Mouse (Mus musculus): ENCODE measurements around the gene Usp24. TPM values are rescaled to one million over a fixed set of nuclear protein-coding genes. Genes with fewer than 3 reads are reported as not detected.
"Not testable (repeated sequence)": the region's sequence is repeated elsewhere in the genome, so short reads cannot be mapped to it uniquely, and the experiment has no call there.

Gene Usp24
- polyA plus RNA-seq, 1 experiment from 2014 or later = 8.8 TPM

GRCm38 (mm10) chr4:106316351-106317178, 552 bp downstream of the Usp24 start:
- Histone ChIP-seq H3K4me3 (replicated peaks; ENCODE audit: low read length) (peak overlapping the region; percentile 97), H3K4me2 (ENCODE audit: low read length) (peak overlapping the region; percentile 86), H3K27ac (ENCODE audit: low read length) (peak overlapping the region; percentile 87), H3K4me1 (replicated peaks; ENCODE audit: control insufficient read depth, insufficient read depth, low read length) (peaks cover 29% of the 10 kb centered on the region), H3K27me3 (replicated peaks; ENCODE audit: control insufficient read depth, insufficient read depth, low read length) (no peaks in the 10 kb centered on the region), H3K9ac (replicated peaks; ENCODE audit: low read depth, low read length) (peak overlapping the region; percentile 96), H3K36me3 (ENCODE audit: control insufficient read depth, insufficient read depth) (no peaks in the 10 kb centered on the region), H3K9me3 (ENCODE audit: control insufficient read depth, low read length) (no peaks in the 10 kb centered on the region)
- under 1% methylated on average over 80 of the region's 81 CpGs for WGBS
- ATAC-seq = peak; percentile 80

DNA sequence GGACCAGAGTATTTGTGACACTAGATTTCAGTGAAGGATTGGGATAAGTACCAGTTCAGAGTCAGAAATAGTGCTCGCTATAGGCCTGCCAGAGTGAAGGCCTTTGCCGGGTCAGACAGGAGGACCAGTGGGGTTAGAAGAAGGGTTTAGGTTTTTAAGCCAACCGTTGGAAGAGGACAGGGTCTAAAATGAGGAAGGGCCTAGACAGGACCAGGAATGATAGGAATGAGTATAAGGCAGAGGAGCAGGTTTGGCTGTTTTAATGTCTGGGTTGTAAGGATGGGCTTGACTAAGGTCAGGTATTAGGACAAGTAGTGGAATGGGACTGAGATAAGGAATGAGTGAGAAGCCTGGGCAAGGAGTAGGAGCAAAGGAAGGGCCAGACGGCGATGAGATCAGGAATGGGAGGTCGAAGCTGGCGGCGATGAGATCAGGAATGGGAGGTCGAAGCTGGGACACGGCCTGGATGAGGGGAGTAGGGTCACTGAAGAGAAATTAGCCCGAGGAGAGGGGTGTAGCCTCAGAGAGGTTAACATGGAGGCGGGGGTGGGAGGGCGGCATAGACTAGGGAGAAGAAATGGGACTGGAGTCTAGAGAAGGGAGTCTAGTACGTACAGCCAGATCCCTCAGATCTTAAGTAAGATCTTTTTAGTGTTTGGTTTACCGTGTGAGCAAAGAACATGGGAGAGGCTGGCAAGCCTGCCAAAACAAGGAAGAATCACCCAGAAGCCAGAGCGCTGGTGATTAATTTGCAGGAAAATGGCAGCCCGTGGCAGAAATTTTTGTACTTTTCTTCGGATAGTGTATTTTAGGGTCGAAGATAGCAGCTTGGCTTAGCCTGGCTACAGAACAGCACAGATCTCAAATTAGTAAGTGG, 1.4 kb downstream of the Usp24 start:
- H3K27ac ChIP-seq (ENCODE audit: low read length) = peak overlapping the region; percentile 87
- H3K4me3 ChIP-seq (replicated peaks; ENCODE audit: low read length) = peak overlapping the region; percentile 97
- 15% methylated on average over 19 of the region's 19 CpGs for WGBS
- peaks cover 29% of the 10 kb centered on the region for H3K4me1 ChIP-seq (replicated peaks; ENCODE audit: control insufficient read depth, insufficient read depth, low read length)
- H3K4me2 ChIP-seq (ENCODE audit: low read length) = peak overlapping the region; percentile 86
- no peaks in the 10 kb centered on the region for H3K9me3 ChIP-seq (ENCODE audit: control insufficient read depth, low read length)
- ATAC-seq = no peak
- H3K27me3 ChIP-seq (replicated peaks; ENCODE audit: control insufficient read depth, insufficient read depth, low read length) = no peaks in the 10 kb centered on the region
- peak overlapping the region; percentile 96 for H3K9ac ChIP-seq (replicated peaks; ENCODE audit: low read depth, low read length)
- H3K36me3 ChIP-seq (ENCODE audit: control insufficient read depth, insufficient read depth) = no peaks in the 10 kb centered on the region

- Histone ChIP-seq H3K36me3 (ENCODE audit: control insufficient read depth, insufficient read depth) (no peaks in the 10 kb centered on the region), H3K27me3 (replicated peaks; ENCODE audit: control insufficient read depth, insufficient read depth, low read length) (no peaks in the 10 kb centered on the region), H3K9ac (replicated peaks; ENCODE audit: low read depth, low read length) (no peak overlapping the region), H3K27ac (ENCODE audit: low read length) (no peak overlapping the region), H3K9me3 (ENCODE audit: control insufficient read depth, low read length) (no peaks in the 10 kb centered on the region), H3K4me2 (ENCODE audit: low read length) (peak overlapping the region; percentile 86), H3K4me3 (replicated peaks; ENCODE audit: low read length) (peak overlapping the region; percentile 97; the same call in 1 of the 2 replicates), H3K4me1 (replicated peaks; ENCODE audit: control insufficient read depth, insufficient read depth, low read length) (peaks cover 29% of the 10 kb centered on the region)
- WGBS = 76% methylated on average over 4 of the region's 4 CpGs
- no peak for ATAC-seq
Observed at GRCm38 (mm10) chr4:106318208-106318607, 2.2 kb downstream of the Usp24 start.

DNA sequence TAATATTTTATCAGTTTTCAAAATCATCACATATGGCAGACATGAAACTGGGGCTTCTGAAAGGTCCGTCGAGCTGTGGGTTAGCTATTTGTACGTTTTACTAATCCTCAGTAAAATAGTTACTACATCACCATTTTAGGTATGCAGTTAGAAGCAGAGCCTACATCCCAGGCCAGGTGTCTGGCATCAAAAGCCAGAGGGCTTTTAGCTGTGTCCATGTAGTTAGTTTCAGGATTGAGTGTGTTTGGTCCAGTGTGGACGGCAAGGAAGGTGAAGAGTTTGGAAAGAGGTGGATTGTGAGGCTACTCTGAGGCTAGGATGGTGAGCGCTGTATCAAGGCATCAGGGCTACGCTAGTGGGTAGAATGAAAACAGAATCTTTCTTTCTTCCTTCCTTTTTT, 3.0 kb downstream of the Usp24 start:
- H3K4me3 ChIP-seq (replicated peaks; ENCODE audit: low read length) = no peak overlapping the region
- WGBS = 84% methylated on average over 6 of the region's 6 CpGs
- no peak overlapping the region for H3K4me2 ChIP-seq (ENCODE audit: low read length)
- no peak overlapping the region for H3K27ac ChIP-seq (ENCODE audit: low read length)
- no peaks in the 10 kb centered on the region for H3K9me3 ChIP-seq (ENCODE audit: control insufficient read depth, low read length)
- ATAC-seq = no peak
- no peaks in the 10 kb centered on the region for H3K27me3 ChIP-seq (replicated peaks; ENCODE audit: control insufficient read depth, insufficient read depth, low read length)
- H3K36me3 ChIP-seq (ENCODE audit: control insufficient read depth, insufficient read depth) = no peaks in the 10 kb centered on the region
- H3K4me1 ChIP-seq (replicated peaks; ENCODE audit: control insufficient read depth, insufficient read depth, low read length) = peaks cover 29% of the 10 kb centered on the region
- H3K9ac ChIP-seq (replicated peaks; ENCODE audit: low read depth, low read length) = no peak overlapping the region

DNA sequence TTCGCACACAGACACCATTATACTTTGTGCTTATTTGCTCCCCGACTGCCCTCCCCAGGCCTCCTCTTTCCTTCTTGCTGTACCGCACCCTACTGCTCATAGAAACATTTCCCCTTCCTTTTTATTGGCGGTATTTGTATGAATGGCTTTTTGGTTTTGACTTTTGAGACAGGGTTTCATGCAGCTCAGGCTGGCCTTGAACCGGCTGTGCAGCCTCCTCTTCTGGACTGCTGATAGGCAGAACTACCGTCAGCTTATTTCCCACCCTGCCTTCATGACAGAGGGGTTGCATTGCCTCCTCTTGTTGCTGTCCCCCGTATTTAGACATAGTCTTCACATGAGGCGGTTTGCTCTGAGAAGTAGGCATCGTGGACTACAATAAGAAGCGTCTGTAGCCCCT, 6.8 kb downstream of the Usp24 start:
- no peak overlapping the region for H3K9ac ChIP-seq (replicated peaks; ENCODE audit: low read depth, low read length)
- H3K4me3 ChIP-seq (replicated peaks; ENCODE audit: low read length) = no peak overlapping the region
- no peak overlapping the region for H3K27ac ChIP-seq (ENCODE audit: low read length)
- H3K36me3 ChIP-seq (ENCODE audit: control insufficient read depth, insufficient read depth) = no peaks in the 10 kb centered on the region
- H3K4me2 ChIP-seq (ENCODE audit: low read length) = no peak overlapping the region
- H3K4me1 ChIP-seq (replicated peaks; ENCODE audit: control insufficient read depth, insufficient read depth, low read length) = peaks cover 15% of the 10 kb centered on the region
- H3K27me3 ChIP-seq (replicated peaks; ENCODE audit: control insufficient read depth, insufficient read depth, low read length) = no peaks in the 10 kb centered on the region
- ATAC-seq = no peak
- 89% methylated on average over 10 of the region's 10 CpGs for WGBS
- no peaks in the 10 kb centered on the region for H3K9me3 ChIP-seq (ENCODE audit: control insufficient read depth, low read length)

DNA sequence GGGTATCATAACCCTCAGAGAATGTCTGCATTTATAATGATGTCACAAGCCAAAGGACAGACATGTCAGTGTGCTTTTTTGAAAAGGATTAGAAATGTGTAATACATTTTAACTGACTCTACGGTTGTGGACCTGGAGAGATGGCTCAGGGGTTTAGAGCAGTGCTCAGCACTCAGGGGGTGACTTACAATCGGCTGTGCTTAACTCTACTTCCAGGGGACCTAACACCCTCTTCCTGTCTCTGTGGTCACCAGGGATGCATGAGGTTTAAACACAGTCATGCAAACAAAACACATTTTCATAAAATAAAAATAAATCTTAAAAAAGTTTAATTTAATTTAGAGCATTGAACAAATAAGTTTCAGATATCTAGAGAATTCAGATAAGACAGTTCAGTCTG, 7.3 kb downstream of the Usp24 start:
- H3K9ac ChIP-seq (replicated peaks; ENCODE audit: low read depth, low read length) = no peak overlapping the region
- H3K4me1 ChIP-seq (replicated peaks; ENCODE audit: control insufficient read depth, insufficient read depth, low read length) = peaks cover 11% of the 10 kb centered on the region
- H3K4me2 ChIP-seq (ENCODE audit: low read length) = no peak overlapping the region
- H3K9me3 ChIP-seq (ENCODE audit: control insufficient read depth, low read length) = no peaks in the 10 kb centered on the region
- no peak overlapping the region for H3K27ac ChIP-seq (ENCODE audit: low read length)
- no peaks in the 10 kb centered on the region for H3K27me3 ChIP-seq (replicated peaks; ENCODE audit: control insufficient read depth, insufficient read depth, low read length)
- no peak overlapping the region for H3K4me3 ChIP-seq (replicated peaks; ENCODE audit: low read length)
- WGBS = 69% methylated on average over 2 of the region's 2 CpGs
- no peaks in the 10 kb centered on the region for H3K36me3 ChIP-seq (ENCODE audit: control insufficient read depth, insufficient read depth)
- ATAC-seq = no peak

DNA sequence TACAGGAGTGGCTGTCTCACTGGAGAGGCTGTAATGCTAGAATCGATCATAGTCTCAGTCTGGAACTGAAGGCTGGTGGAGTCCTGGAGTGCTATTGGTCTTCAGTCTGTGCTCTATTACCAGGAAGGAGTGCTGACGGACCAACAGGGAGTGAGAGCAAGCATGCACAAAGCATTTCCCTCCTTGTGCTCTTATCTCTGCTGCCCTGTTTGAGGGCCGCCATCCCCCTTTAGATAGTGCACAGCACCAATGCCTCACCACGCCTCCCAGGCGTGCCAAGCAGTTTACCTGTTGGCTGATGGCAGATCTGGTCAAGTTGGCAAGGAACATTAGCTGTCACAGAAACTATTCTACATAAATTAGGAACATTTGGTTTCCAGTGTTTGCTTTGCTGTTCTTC, 11.4 kb downstream of the Usp24 start:
- Histone ChIP-seq H3K36me3 (ENCODE audit: control insufficient read depth, insufficient read depth) (no peaks in the 10 kb centered on the region), H3K27me3 (replicated peaks; ENCODE audit: control insufficient read depth, insufficient read depth, low read length) (no peaks in the 10 kb centered on the region), H3K4me1 (replicated peaks; ENCODE audit: control insufficient read depth, insufficient read depth, low read length) (no peaks in the 10 kb centered on the region), H3K4me2 (ENCODE audit: low read length) (no peak overlapping the region), H3K4me3 (replicated peaks; ENCODE audit: low read length) (no peak overlapping the region), H3K27ac (ENCODE audit: low read length) (no peak overlapping the region), H3K9ac (replicated peaks; ENCODE audit: low read depth, low read length) (no peak overlapping the region), H3K9me3 (ENCODE audit: control insufficient read depth, low read length) (no peaks in the 10 kb centered on the region)
- 96% methylated on average over 5 of the region's 5 CpGs for WGBS
- ATAC-seq = no peak

DNA sequence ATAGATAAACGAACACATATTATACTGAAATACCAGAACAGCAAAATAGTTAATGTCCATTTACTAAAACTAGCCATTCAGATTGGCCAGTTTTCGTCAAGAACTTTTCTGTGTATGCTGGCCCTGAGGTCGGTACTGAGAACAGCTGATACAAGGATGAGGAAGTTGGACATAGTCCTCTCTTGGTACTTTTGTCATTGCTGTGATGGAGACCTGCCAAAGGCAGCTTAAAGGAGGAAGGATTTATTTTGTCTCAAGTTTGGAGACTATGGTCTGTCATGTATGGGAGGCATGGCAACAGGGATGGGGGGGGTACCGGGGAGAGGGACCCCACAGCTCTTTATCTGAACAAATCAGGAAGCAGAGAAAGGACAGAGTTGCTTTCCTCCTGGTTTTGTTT, 12.7 kb downstream of the Usp24 start:
- no peak overlapping the region for H3K4me3 ChIP-seq (replicated peaks; ENCODE audit: low read length)
- H3K4me2 ChIP-seq (ENCODE audit: low read length) = no peak overlapping the region
- ATAC-seq = no peak
- H3K27me3 ChIP-seq (replicated peaks; ENCODE audit: control insufficient read depth, insufficient read depth, low read length) = no peaks in the 10 kb centered on the region
- no peaks in the 10 kb centered on the region for H3K36me3 ChIP-seq (ENCODE audit: control insufficient read depth, insufficient read depth)
- H3K9ac ChIP-seq (replicated peaks; ENCODE audit: low read depth, low read length) = no peak overlapping the region
- no peaks in the 10 kb centered on the region for H3K4me1 ChIP-seq (replicated peaks; ENCODE audit: control insufficient read depth, insufficient read depth, low read length)
- no peaks in the 10 kb centered on the region for H3K9me3 ChIP-seq (ENCODE audit: control insufficient read depth, low read length)
- no peak overlapping the region for H3K27ac ChIP-seq (ENCODE audit: low read length)
- WGBS = 92% methylated on average over 4 of the region's 4 CpGs

- 91% methylated on average over 6 of the region's 6 CpGs for WGBS
- H3K36me3 ChIP-seq (ENCODE audit: control insufficient read depth, insufficient read depth); H3K9me3 ChIP-seq (ENCODE audit: control insufficient read depth, low read length); H3K4me1 ChIP-seq (replicated peaks; ENCODE audit: control insufficient read depth, insufficient read depth, low read length); ATAC-seq; H3K9ac ChIP-seq (replicated peaks; ENCODE audit: low read depth, low read length); H3K27me3 ChIP-seq (replicated peaks; ENCODE audit: control insufficient read depth, insufficient read depth, low read length); H3K4me3 ChIP-seq (replicated peaks; ENCODE audit: low read length); H3K4me2 ChIP-seq (ENCODE audit: low read length); H3K27ac ChIP-seq (ENCODE audit: low read length): not testable (repeated sequence)
Observed at GRCm38 (mm10) chr4:106329171-106329570, 13.2 kb downstream of the Usp24 start.
